Mouse (Mus musculus) forebrain, embryonic 16.5 days (tissue): ENCODE results near the gene Chst8. TPM values are rescaled to one million over a fixed set of nuclear protein-coding genes. Genes with fewer than 3 reads are reported as not detected.
A peak's percentile ranks its signal among the peaks of the same experiment; 100 is the strongest.

ENCODE experiments used
- ATAC-seq: fragments of 200-750 bp; cut with Nextera tagmentation; 2 replicates; pipeline ENCODE4 v1.8.0; 2017; ENCODE audit warnings: mild to moderate bottlenecking, moderate library complexity
- H3K27ac ChIP-seq: fragments of 300-500 bp; sonication (generic); 2 replicates; pipeline ENCODE4 v1.5.1; 2014; ENCODE audit warnings: low read length, control low read depth
- H3K27me3 ChIP-seq: fragments of 300-500 bp; sonication (generic); replicated peaks from 2 replicates; pipeline ENCODE4 v1.6.1; 2014; ENCODE audit warnings: low read length; ENCODE audit not compliant: control insufficient read depth, insufficient read depth
- H3K36me3 ChIP-seq: fragments of 300-500 bp; sonication (generic); 2 replicates; pipeline ENCODE4 v1.6.1; 2014; ENCODE audit not compliant: control insufficient read depth, insufficient read depth
- H3K4me1 ChIP-seq: fragments of 300-500 bp; sonication (generic); replicated peaks from 2 replicates; pipeline ENCODE4 v1.6.1; 2014; ENCODE audit warnings: low read length; ENCODE audit not compliant: control insufficient read depth, insufficient read depth
- H3K4me2 ChIP-seq: fragments of 300-500 bp; sonication (generic); 2 replicates; pipeline ENCODE4 v1.6.1; 2014; ENCODE audit warnings: mild to moderate bottlenecking, low read length, control low read depth
- H3K4me3 ChIP-seq: fragments of 300-500 bp; sonication (generic); replicated peaks from 2 replicates; pipeline ENCODE4 v1.5.1; 2014; ENCODE audit warnings: mild to moderate bottlenecking, low read length, control low read depth
- H3K9ac ChIP-seq: fragments of 300-500 bp; sonication (generic); replicated peaks from 2 replicates; pipeline ENCODE4 v1.6.1; 2014; ENCODE audit warnings: low read depth, low read length, control low read depth
- H3K9me3 ChIP-seq: fragments of 300-500 bp; sonication (generic); 2 replicates; pipeline ENCODE4 v1.6.1; 2016; ENCODE audit warnings: low read length; ENCODE audit not compliant: control insufficient read depth
- WGBS: fragments of 180-500 bp; shearing (Covaris S2); extraction: QIAGEN DNeasy Blood & Tissue Kit; methylation state at CpG from one replicate; pipeline ENCODE4 v1.1.7; 2014; 5-methylcytosine and 5-hydroxymethylcytosine counted together
- polyA plus RNA-seq: library from polyadenylated mRNA; unstranded; fragments of >200 nt; fragmentation: Nextera tagmentation; extraction: Ambion mirVana; gene quantifications from 2 replicates; pipeline ENCODE4 v1.2.1, GENCODE M21; 2015

Gene Chst8
- polyA plus RNA-seq, 1 experiment from 2014 or later: 12.0 TPM

GRCm38 (mm10) chr7:34728931-34729330, 83.6 kb downstream of the Chst8 start:
- Histone ChIP-seq H3K9ac (no peak overlapping the region), H3K4me2 (no peak overlapping the region), H3K4me1 (no peaks in the 10 kb centered on the region), H3K36me3 (no peaks in the 10 kb centered on the region), H3K9me3 (no peaks in the 10 kb centered on the region; the same call in 1 of the 2 replicates), H3K27me3 (no peaks in the 10 kb centered on the region), H3K4me3 (no peak overlapping the region), H3K27ac (no peak overlapping the region)
- 46% methylated on average over 6 of the region's 6 CpGs for WGBS
- no peak for ATAC-seq

- peaks cover 2% of the 10 kb centered on the region for H3K4me1 ChIP-seq
- WGBS: 90% methylated on average over 4 of the region's 4 CpGs
- H3K27me3 ChIP-seq: no peaks in the 10 kb centered on the region
- no peak overlapping the region for H3K4me2 ChIP-seq
- no peaks in the 10 kb centered on the region; the same call in 1 of the 2 replicates for H3K9me3 ChIP-seq
- H3K27ac ChIP-seq: no peak overlapping the region
- H3K36me3 ChIP-seq: no peaks in the 10 kb centered on the region
- ATAC-seq: no peak; the same call in 1 of the 2 replicates
- H3K9ac ChIP-seq: no peak overlapping the region
- H3K4me3 ChIP-seq: no peak overlapping the region
Measured at GRCm38 (mm10) chr7:34725206-34725605, 87.3 kb downstream of the Chst8 start.

GRCm38 (mm10) chr7:34722551-34723230, 89.8 kb downstream of the Chst8 start:
- ATAC-seq: no peak
- Histone ChIP-seq H3K4me1 (peaks cover 7% of the 10 kb centered on the region), H3K9me3 (no peaks in the 10 kb centered on the region; the same call in 1 of the 2 replicates), H3K27me3 (no peaks in the 10 kb centered on the region), H3K4me2 (no peak overlapping the region), H3K4me3 (no peak overlapping the region), H3K36me3 (no peaks in the 10 kb centered on the region), H3K27ac (no peak overlapping the region), H3K9ac (no peak overlapping the region)
- 60% methylated on average over 11 of the region's 11 CpGs for WGBS

- H3K9ac ChIP-seq: no peak overlapping the region
- ATAC-seq: no peak
- no peak overlapping the region for H3K27ac ChIP-seq
Measured at GRCm38 (mm10) chr7:34722151-34722550, 90.4 kb downstream of the Chst8 start.

GRCm38 (mm10) chr7:34721650-34722048, 90.9 kb downstream of the Chst8 start:
- Histone ChIP-seq H3K27ac (no peak overlapping the region), H3K9me3 (no peaks in the 10 kb centered on the region; the same call in 1 of the 2 replicates)

More at GRCm38 (mm10) chr7:34722151-34722550, 90.4 kb downstream of the Chst8 start:
- WGBS: 39% methylated on average over 8 of the region's 8 CpGs
- H3K4me2 ChIP-seq: no peak overlapping the region
- H3K36me3 ChIP-seq: no peaks in the 10 kb centered on the region
- no peaks in the 10 kb centered on the region; the same call in 1 of the 2 replicates for H3K9me3 ChIP-seq
- no peak overlapping the region for H3K4me3 ChIP-seq
- no peaks in the 10 kb centered on the region for H3K27me3 ChIP-seq
- H3K4me1 ChIP-seq: peaks cover 11% of the 10 kb centered on the region

GRCm38 (mm10) chr7:34720882-34721649, 91.4 kb downstream of the Chst8 start:
- H3K4me3 ChIP-seq: no peak overlapping the region
- H3K4me2 ChIP-seq: no peak overlapping the region
- H3K27me3 ChIP-seq: no peaks in the 10 kb centered on the region
- no peak for ATAC-seq
- no peak overlapping the region for H3K9ac ChIP-seq
- H3K9me3 ChIP-seq: no peaks in the 10 kb centered on the region
- WGBS: 32% methylated on average over 5 of the region's 5 CpGs
- no peak overlapping the region for H3K27ac ChIP-seq
- peaks cover 14% of the 10 kb centered on the region for H3K4me1 ChIP-seq
- no peaks in the 10 kb centered on the region for H3K36me3 ChIP-seq

More at GRCm38 (mm10) chr7:34721650-34722048, 90.9 kb downstream of the Chst8 start:
- Histone ChIP-seq H3K4me1 (peaks cover 14% of the 10 kb centered on the region), H3K36me3 (no peaks in the 10 kb centered on the region), H3K4me2 (no peak overlapping the region), H3K9ac (no peak overlapping the region), H3K27me3 (no peaks in the 10 kb centered on the region), H3K4me3 (no peak overlapping the region)
- 10% methylated on average over 5 of the region's 5 CpGs for WGBS
- ATAC-seq: no peak

GRCm38 (mm10) chr7:34719599-34719998, 92.9 kb downstream of the Chst8 start:
- Histone ChIP-seq H3K9ac (no peak overlapping the region), H3K4me1 (peaks cover 14% of the 10 kb centered on the region), H3K4me3 (no peak overlapping the region), H3K9me3 (no peaks in the 10 kb centered on the region), H3K4me2 (no peak overlapping the region), H3K27ac (no peak overlapping the region), H3K27me3 (no peaks in the 10 kb centered on the region), H3K36me3 (no peaks in the 10 kb centered on the region)
- WGBS: 34% methylated on average over 5 of the region's 5 CpGs
- no peak for ATAC-seq

- H3K4me1 ChIP-seq: peaks cover 14% of the 10 kb centered on the region
Measured at GRCm38 (mm10) chr7:34718651-34719050, 93.9 kb downstream of the Chst8 start.

GRCm38 (mm10) chr7:34717161-34717810, 95.2 kb downstream of the Chst8 start:
- no peak overlapping the region for H3K4me2 ChIP-seq
- WGBS: 2% methylated on average over 11 of the region's 11 CpGs
- peaks cover 12% of the 10 kb centered on the region for H3K4me1 ChIP-seq
- no peaks in the 10 kb centered on the region for H3K27me3 ChIP-seq
- no peaks in the 10 kb centered on the region for H3K9me3 ChIP-seq
- no peak overlapping the region for H3K27ac ChIP-seq
- no peaks in the 10 kb centered on the region for H3K36me3 ChIP-seq
- no peak overlapping the region for H3K4me3 ChIP-seq
- H3K9ac ChIP-seq: no peak overlapping the region
- ATAC-seq: peak; percentile 43; the same call in 1 of the 2 replicates

More at GRCm38 (mm10) chr7:34718651-34719050, 93.9 kb downstream of the Chst8 start:
- H3K36me3 ChIP-seq: no peaks in the 10 kb centered on the region
- H3K27me3 ChIP-seq: no peaks in the 10 kb centered on the region
- peak; percentile 63 for ATAC-seq
- no peak overlapping the region for H3K4me3 ChIP-seq
- 54% methylated on average over 9 of the region's 9 CpGs for WGBS
- H3K27ac ChIP-seq: no peak overlapping the region
- no peaks in the 10 kb centered on the region for H3K9me3 ChIP-seq
- no peak overlapping the region for H3K4me2 ChIP-seq
- no peak overlapping the region; the same call in 1 of the 2 replicates for H3K9ac ChIP-seq
